Mouse (Mus musculus): ENCODE measurements at regions not wholly inside any gene's neighbourhood (a gene's known extent, or its start where the extent isn't known, plus 50 kb on each side); places are given as distances from the start of the nearest gene placed in this dataset.
A peak's percentile ranks its signal among the peaks of the same experiment; 100 is the strongest.

- 96% methylated on average over 2 of the region's 2 CpGs for WGBS
- no peaks in the 10 kb centered on the region for H3K4me1 ChIP-seq
- H3K9me3 ChIP-seq: no peaks in the 10 kb centered on the region
- H3K4me3 ChIP-seq: no peak overlapping the region
- no peak overlapping the region for H3K9ac ChIP-seq
- H3K27ac ChIP-seq: no peak overlapping the region
- H3K36me3 ChIP-seq (replicated peaks): no peaks in the 10 kb centered on the region
- H3K27me3 ChIP-seq (replicated peaks): no peaks in the 10 kb centered on the region
- no peak for ATAC-seq (replicated peaks)
- H3K4me2 ChIP-seq: no peak overlapping the region
Measured at GRCm38 (mm10) chr2:81251321-81251720, 634.3 kb downstream of the Nup35 start.

- Histone ChIP-seq H3K9ac (no peak overlapping the region), H3K27me3 (replicated peaks) (no peaks in the 10 kb centered on the region), H3K9me3 (no peaks in the 10 kb centered on the region), H3K4me1 (no peaks in the 10 kb centered on the region), H3K36me3 (replicated peaks) (no peaks in the 10 kb centered on the region), H3K27ac (no peak overlapping the region), H3K4me2 (no peak overlapping the region), H3K4me3 (no peak overlapping the region)
- ATAC-seq (replicated peaks): no peak
- WGBS: 90% methylated on average over 4 of the region's 4 CpGs
Measured at GRCm38 (mm10) chr2:81262056-81262765, 645.2 kb downstream of the Nup35 start.

- Histone ChIP-seq H3K9ac (no peak overlapping the region), H3K9me3 (no peaks in the 10 kb centered on the region), H3K4me2 (no peak overlapping the region), H3K27me3 (replicated peaks) (no peaks in the 10 kb centered on the region), H3K4me3 (no peak overlapping the region), H3K4me1 (no peaks in the 10 kb centered on the region), H3K27ac (0 out of 2 replicates have a peak overlapping the region, but pooled peaks have one; percentile 29), H3K36me3 (replicated peaks) (no peaks in the 10 kb centered on the region)
- 37% methylated on average over 3 of the region's 3 CpGs for WGBS
- peak; percentile 84 for ATAC-seq (replicated peaks)
Measured at GRCm38 (mm10) chr2:81269245-81269880, 652.3 kb downstream of the Nup35 start.

GRCm38 (mm10) chr2:81270914-81271313 lies 653.9 kb downstream of the Nup35 start:
- H3K9me3 ChIP-seq: no peaks in the 10 kb centered on the region
- H3K4me2 ChIP-seq: no peak overlapping the region
- no peak for ATAC-seq (replicated peaks)
- no peak overlapping the region for H3K9ac ChIP-seq
- no peaks in the 10 kb centered on the region for H3K4me1 ChIP-seq
- H3K27ac ChIP-seq: no peak overlapping the region
- WGBS: 78% methylated on average over 1 of the region's 1 CpGs
- no peak overlapping the region for H3K4me3 ChIP-seq
- H3K27me3 ChIP-seq (replicated peaks): no peaks in the 10 kb centered on the region
- no peaks in the 10 kb centered on the region for H3K36me3 ChIP-seq (replicated peaks)

GRCm38 (mm10) chr2:81272536-81272935 lies 655.5 kb downstream of the Nup35 start:
- ATAC-seq (replicated peaks): no peak
- H3K36me3 ChIP-seq (replicated peaks): no peaks in the 10 kb centered on the region
- H3K9me3 ChIP-seq: no peaks in the 10 kb centered on the region
- H3K4me3 ChIP-seq: no peak overlapping the region
- no peaks in the 10 kb centered on the region for H3K4me1 ChIP-seq
- H3K4me2 ChIP-seq: no peak overlapping the region
- H3K27me3 ChIP-seq (replicated peaks): no peaks in the 10 kb centered on the region
- no peak overlapping the region for H3K9ac ChIP-seq
- H3K27ac ChIP-seq: no peak overlapping the region

GRCm38 (mm10) chr2:81287414-81287813 lies 670.4 kb downstream of the Nup35 start:
- H3K27ac ChIP-seq: no peak overlapping the region
- H3K4me2 ChIP-seq: no peak overlapping the region
- no peak for ATAC-seq (replicated peaks)
- H3K9ac ChIP-seq: no peak overlapping the region
- H3K4me1 ChIP-seq: no peaks in the 10 kb centered on the region
- H3K27me3 ChIP-seq (replicated peaks): no peaks in the 10 kb centered on the region
- no peaks in the 10 kb centered on the region for H3K36me3 ChIP-seq (replicated peaks)
- H3K9me3 ChIP-seq: no peaks in the 10 kb centered on the region
- 81% methylated on average over 3 of the region's 3 CpGs for WGBS
- H3K4me3 ChIP-seq: no peak overlapping the region

GRCm38 (mm10) chr2:81328648-81329047 lies 711.6 kb downstream of the Nup35 start:
- H3K9ac ChIP-seq: no peak overlapping the region

GRCm38 (mm10) chr2:81336982-81337381 lies 716.0 kb upstream of the Zfp804a start:
- ATAC-seq (replicated peaks): no peak
- Histone ChIP-seq H3K9me3 (no peaks in the 10 kb centered on the region), H3K4me3 (no peak overlapping the region), H3K9ac (no peak overlapping the region), H3K36me3 (replicated peaks) (no peaks in the 10 kb centered on the region), H3K27ac (no peak overlapping the region), H3K27me3 (replicated peaks) (no peaks in the 10 kb centered on the region), H3K4me2 (no peak overlapping the region), H3K4me1 (no peaks in the 10 kb centered on the region)
- WGBS: 83% methylated on average over 2 of the region's 2 CpGs

More at GRCm38 (mm10) chr2:81328648-81329047, 711.6 kb downstream of the Nup35 start:
- 84% methylated on average over 3 of the region's 3 CpGs for WGBS
- Histone ChIP-seq H3K4me2 (no peak overlapping the region), H3K36me3 (replicated peaks) (no peaks in the 10 kb centered on the region), H3K4me1 (no peaks in the 10 kb centered on the region), H3K9me3 (no peaks in the 10 kb centered on the region), H3K27ac (no peak overlapping the region), H3K27me3 (replicated peaks) (no peaks in the 10 kb centered on the region), H3K4me3 (no peak overlapping the region)
- ATAC-seq (replicated peaks): no peak

- H3K4me2 ChIP-seq: no peak overlapping the region
- H3K27me3 ChIP-seq (replicated peaks): no peaks in the 10 kb centered on the region
- no peak overlapping the region for H3K9ac ChIP-seq
- no peak for ATAC-seq (replicated peaks)
- whole genome bisulfite sequencing: 37% methylated on average over 2 of the region's 2 CpGs
- no peaks in the 10 kb centered on the region for H3K9me3 ChIP-seq
- no peak overlapping the region for H3K4me3 ChIP-seq
- no peak overlapping the region for H3K27ac ChIP-seq
- no peaks in the 10 kb centered on the region for H3K4me1 ChIP-seq
- no peaks in the 10 kb centered on the region for H3K36me3 ChIP-seq (replicated peaks)
Measured at GRCm38 (mm10) chr2:81340417-81340816, 712.6 kb upstream of the Zfp804a start.
